Mouse (Mus musculus): Measurements from ENCODE around the gene Acsbg2. TPM values are rescaled to one million over a fixed set of nuclear protein-coding genes. Genes with fewer than 3 reads are reported as not detected.

Gene Acsbg2
- polyA plus RNA-seq, 1 experiment from 2014 or later = not detected

Other genes starting within 250 kb of the Acsbg2 start
- gene Lonp1, start 247.6 kb downstream of the Acsbg2 start, polyA plus RNA-seq (2014; fragmentation: Nextera tagmentation; extraction: Ambion mirVana) = 87.9 and 92.4 TPM in 2 replicates
- gene Catsperd, start 246.3 kb downstream of the Acsbg2 start, polyA plus RNA-seq (2014; fragmentation: Nextera tagmentation; extraction: Ambion mirVana) = 0.64 and 0.68 TPM in 2 replicates
- gene Ranbp3, start 201.2 kb downstream of the Acsbg2 start, polyA plus RNA-seq (2014; fragmentation: Nextera tagmentation; extraction: Ambion mirVana) = 94.3 and 105 TPM in 2 replicates
- 343 and 358 TPM in 2 replicates for gene Ndufa11, start 156.7 kb downstream of the Acsbg2 start, polyA plus RNA-seq (2014; fragmentation: Nextera tagmentation; extraction: Ambion mirVana)
- 9.1 and 10.7 TPM in 2 replicates for gene Vmac, start 156.4 kb downstream of the Acsbg2 start, polyA plus RNA-seq (2014; fragmentation: Nextera tagmentation; extraction: Ambion mirVana)
- gene Nrtn, start 116.9 kb downstream of the Acsbg2 start, polyA plus RNA-seq (2014; fragmentation: Nextera tagmentation; extraction: Ambion mirVana) = 5.2 and 5.3 TPM in 2 replicates
- 34.5 and 36.9 TPM in 2 replicates for gene Dus3l, start 109.7 kb downstream of the Acsbg2 start, polyA plus RNA-seq (2014; fragmentation: Nextera tagmentation; extraction: Ambion mirVana)
- gene Prr22, start 104.2 kb downstream of the Acsbg2 start, polyA plus RNA-seq (2014; fragmentation: Nextera tagmentation; extraction: Ambion mirVana) = 1.6 and 1.8 TPM in 2 replicates
- 9.0 and 9.5 TPM in 2 replicates for gene Rfx2, start 43.4 kb downstream of the Acsbg2 start, polyA plus RNA-seq (2014; fragmentation: Nextera tagmentation; extraction: Ambion mirVana)
- gene 1700061G19Rik, start 1.0 kb upstream of the Acsbg2 start, polyA plus RNA-seq (2014; fragmentation: Nextera tagmentation; extraction: Ambion mirVana) = 0.26 TPM in 2 replicates
- 19.2 and 21.3 TPM in 2 replicates for gene Mllt1, start 61.0 kb upstream of the Acsbg2 start, polyA plus RNA-seq (2014; fragmentation: Nextera tagmentation; extraction: Ambion mirVana)
- gene Acer1, start 107.7 kb upstream of the Acsbg2 start, polyA plus RNA-seq (2014; fragmentation: Nextera tagmentation; extraction: Ambion mirVana) = not detected in 2 replicates
- 181 and 183 TPM in 2 replicates for gene Clpp, start 115.9 kb upstream of the Acsbg2 start, polyA plus RNA-seq (2014; fragmentation: Nextera tagmentation; extraction: Ambion mirVana)
- 36.3 and 39.9 TPM in 2 replicates for gene Alkbh7, start 122.9 kb upstream of the Acsbg2 start, polyA plus RNA-seq (2014; fragmentation: Nextera tagmentation; extraction: Ambion mirVana)
- gene Pspn, start 125.6 kb upstream of the Acsbg2 start, polyA plus RNA-seq (2014; fragmentation: Nextera tagmentation; extraction: Ambion mirVana) = 0.44 TPM in 1 of 2 replicates, not detected in the other
- gene Gtf2f1, start 136.8 kb upstream of the Acsbg2 start, polyA plus RNA-seq (2014; fragmentation: Nextera tagmentation; extraction: Ambion mirVana) = 99.0 and 106 TPM in 2 replicates
- gene Gm17949, start 137.0 kb upstream of the Acsbg2 start, polyA plus RNA-seq (2014; fragmentation: Nextera tagmentation; extraction: Ambion mirVana) = 0.26 and 0.33 TPM in 2 replicates
- gene Khsrp, start 157.1 kb upstream of the Acsbg2 start, polyA plus RNA-seq (2014; fragmentation: Nextera tagmentation; extraction: Ambion mirVana) = 46.7 and 51.1 TPM in 2 replicates
- not detected in 2 replicates for gene Slc25a41, start 167.2 kb upstream of the Acsbg2 start, polyA plus RNA-seq (2014; fragmentation: Nextera tagmentation; extraction: Ambion mirVana)
- 3.2 and 3.4 TPM in 2 replicates for gene Crb3, start 184.7 kb upstream of the Acsbg2 start, polyA plus RNA-seq (2014; fragmentation: Nextera tagmentation; extraction: Ambion mirVana)
- gene Slc25a23, start 185.4 kb upstream of the Acsbg2 start, polyA plus RNA-seq (2014; fragmentation: Nextera tagmentation; extraction: Ambion mirVana) = 5.2 and 6.3 TPM in 2 replicates
- 2.1 and 2.2 TPM in 2 replicates for gene Dennd1c, start 204.1 kb upstream of the Acsbg2 start, polyA plus RNA-seq (2014; fragmentation: Nextera tagmentation; extraction: Ambion mirVana)
- 4.5 and 5.0 TPM in 2 replicates for gene Tubb4a, start 213.3 kb upstream of the Acsbg2 start, polyA plus RNA-seq (2014; fragmentation: Nextera tagmentation; extraction: Ambion mirVana)
- 5.4 and 6.4 TPM in 2 replicates for gene Tnfsf9, start 230.9 kb upstream of the Acsbg2 start, polyA plus RNA-seq (2014; fragmentation: Nextera tagmentation; extraction: Ambion mirVana)